Mouse (Mus musculus) liver, embryonic 14.5 days (tissue): ENCODE results near the gene Ift52. TPM values are rescaled to one million over a fixed set of nuclear protein-coding genes. Genes with fewer than 3 reads are reported as not detected.

ENCODE experiments used
- ATAC-seq: fragments of 200-750 bp; cut with Nextera tagmentation; 2 replicates; pipeline ENCODE4 v1.8.0; 2017; ENCODE audit warnings: moderate number of reproducible peaks, mild to moderate bottlenecking, moderate library complexity; ENCODE audit not compliant: insufficient read depth
- DNase-seq, 3 experiments: peaks; one replicate each; pipeline ENCODE4 v3.0.0-alpha.2; 2012 to 2013; ENCODE audit warnings: low read depth in 3 of 3, low spot score in 3 of 3
- H3K27ac ChIP-seq: fragments of 300-500 bp; sonication (generic); 2 replicates; pipeline ENCODE4 v1.5.1; 2014; ENCODE audit warnings: moderate library complexity, mild to moderate bottlenecking, control low read depth, inconsistent platforms
- H3K27me3 ChIP-seq: fragments of 300-500 bp; sonication (generic); 2 replicates; pipeline ENCODE4 v1.6.1; 2014; ENCODE audit warnings: mild to moderate bottlenecking, low read length, moderate library complexity; ENCODE audit not compliant: control insufficient read depth, insufficient read depth
- H3K36me3 ChIP-seq: fragments of 300-500 bp; sonication (generic); replicated peaks from 2 replicates; pipeline ENCODE4 v1.6.1; 2014; ENCODE audit warnings: low read depth; ENCODE audit not compliant: control insufficient read depth, insufficient read depth
- H3K4me1 ChIP-seq, 2 experiments: fragments of 200-500 bp in 1 of 2; fragments of 300-500 bp in 1 of 2; sonication (generic) in 1 of 2; replicated peaks; 2 replicates each; pipeline ENCODE4 v1.6.1; 2012 to 2014; ENCODE audit warnings: antibody characterized with exemption in 1 of 2, inconsistent platforms in 1 of 2, low read length in 1 of 2; ENCODE audit not compliant: control insufficient read depth in 2 of 2, insufficient read depth in 2 of 2
- H3K4me2 ChIP-seq: fragments of 300-500 bp; sonication (generic); 2 replicates; pipeline ENCODE4 v1.6.1; 2014; ENCODE audit warnings: low read depth, mild to moderate bottlenecking, control low read depth, moderate library complexity
- H3K4me3 ChIP-seq, 2 experiments: fragments of 200-500 bp in 1 of 2; fragments of 300-500 bp in 1 of 2; sonication (generic) in 1 of 2; 2 replicates each; pipeline ENCODE4 v1.5.1; 2012 to 2014; ENCODE audit warnings: low read depth in 2 of 2, low read length in 2 of 2, mild to moderate bottlenecking in 2 of 2, control low read depth in 1 of 2, inconsistent platforms in 1 of 2, moderate library complexity in 1 of 2; ENCODE audit not compliant: insufficient read depth in 1 of 2
- H3K9ac ChIP-seq: fragments of 300-500 bp; sonication (generic); replicated peaks from 2 replicates; pipeline ENCODE4 v1.6.1; 2014; ENCODE audit warnings: mild to moderate bottlenecking, control low read depth, moderate library complexity
- H3K9me3 ChIP-seq: fragments of 300-500 bp; sonication (generic); 2 replicates; pipeline ENCODE4 v1.6.1; 2016; ENCODE audit warnings: low read length, mixed read lengths; ENCODE audit not compliant: control insufficient read depth
- CTCF ChIP-seq: IDR thresholded peaks from 2 replicates; pipeline ENCODE4 v1.5.1; 2016; ENCODE audit warnings: antibody characterized with exemption, low read depth, control low read depth
- EP300 ChIP-seq: IDR thresholded peaks from 2 replicates; pipeline ENCODE4 v1.6.1; 2016; ENCODE audit warnings: antibody characterized with exemption, low read depth
- WGBS: fragments of 180-500 bp; shearing (Covaris S2); extraction: QIAGEN DNeasy Blood & Tissue Kit; methylation state at CpG from one replicate; pipeline ENCODE4 v1.1.7; 2014; ENCODE audit not compliant: insufficient replicate concordance; 5-methylcytosine and 5-hydroxymethylcytosine counted together
- polyA plus RNA-seq, 2 experiments: library from polyadenylated mRNA; depleted of rRNA in 1 of 2; stranded (reverse) in 1 of 2; unstranded in 1 of 2; fragments of >200 nt; fragmentation: Nextera tagmentation in 1 of 2; extraction: Ambion mirVana in 1 of 2; gene quantifications; 2 replicates each; pipeline versions ENCODE4 v1.2.1 to v1.2.3; 2012 to 2014

Gene Ift52
- polyA plus RNA-seq, 2 experiments = 10.9 to 15.6 TPM

DNA sequence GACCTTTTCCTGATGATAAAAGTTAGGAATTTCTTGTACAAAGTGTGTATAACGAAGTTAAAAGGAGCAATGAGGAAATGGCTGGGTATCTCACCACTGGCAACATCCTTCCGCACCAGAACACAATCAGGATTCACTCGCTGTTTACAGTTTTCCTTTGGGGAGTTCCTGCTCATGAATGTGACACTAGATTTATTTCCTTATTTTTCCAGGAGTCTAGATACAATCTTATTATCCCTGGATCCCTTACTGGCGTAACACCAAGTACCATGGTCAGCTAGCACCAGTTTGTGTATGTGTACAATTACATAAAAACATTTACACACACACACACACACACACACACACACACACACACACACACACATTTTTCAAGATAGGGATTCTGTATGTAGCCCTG is 9.9 kb upstream of the Ift52 start:
- no peak overlapping the region for H3K4me2 ChIP-seq
- H3K9me3 ChIP-seq = no peaks in the 10 kb centered on the region
- no peaks in the 10 kb centered on the region for H3K27me3 ChIP-seq
- no peak overlapping the region for H3K9ac ChIP-seq
- no peak for TF ChIP-seq CTCF
- no peak for TF ChIP-seq EP300
- no peaks in the 10 kb centered on the region for H3K4me1 ChIP-seq
- no peak overlapping the region for H3K4me3 ChIP-seq
- ATAC-seq = no peak
- H3K36me3 ChIP-seq = no peaks in the 10 kb centered on the region
- H3K27ac ChIP-seq = no peak overlapping the region
- no peak for DNase-seq
- WGBS = 47% methylated on average over 4 of the region's 4 CpGs

DNA sequence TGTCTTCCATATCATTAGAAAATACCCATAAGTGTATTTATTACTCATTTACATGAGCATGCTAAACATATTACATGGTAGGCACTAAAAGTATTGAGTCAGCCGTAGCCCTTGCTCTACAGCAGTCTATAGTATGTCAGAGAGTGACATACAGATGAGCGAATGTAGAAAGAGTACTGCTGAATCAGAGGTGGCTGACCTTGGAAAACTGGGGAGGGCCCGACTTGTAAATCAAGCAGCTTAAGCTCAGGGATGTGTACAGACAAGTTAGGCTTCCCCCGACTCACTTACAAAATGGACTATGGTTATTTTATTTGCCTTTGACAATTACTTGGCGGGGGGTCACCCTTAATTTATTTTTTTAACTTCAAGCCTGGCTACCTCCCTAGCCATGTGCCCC is 14.1 kb downstream of the Ift52 start:
- H3K36me3 ChIP-seq = peaks cover 16% of the 10 kb centered on the region

DNA sequence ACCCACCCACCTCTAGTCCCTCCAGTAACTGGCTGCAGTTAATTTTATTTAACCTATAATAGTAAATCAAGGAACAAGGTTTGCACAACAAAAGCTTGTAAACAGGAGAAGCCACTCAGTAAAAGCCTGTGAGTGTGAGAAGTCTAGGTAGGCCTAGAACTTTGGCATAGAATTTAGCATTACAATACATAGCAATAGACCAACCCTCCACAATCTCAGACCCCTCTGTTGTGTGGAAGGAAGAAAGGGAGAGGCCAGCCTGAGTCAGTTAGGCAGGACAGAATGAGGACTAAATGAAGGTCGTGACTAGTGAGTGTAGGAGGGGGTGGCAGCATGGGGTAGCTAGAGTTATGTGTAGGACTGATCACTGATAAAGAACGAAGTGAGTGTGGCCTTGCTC is 14.6 kb downstream of the Ift52 start:
- no peak for DNase-seq
- H3K4me3 ChIP-seq = no peak overlapping the region
- 55% methylated on average over 2 of the region's 2 CpGs for WGBS
- no peaks in the 10 kb centered on the region for H3K4me1 ChIP-seq
- H3K9ac ChIP-seq = no peak overlapping the region
- no peaks in the 10 kb centered on the region for H3K27me3 ChIP-seq
- no peak overlapping the region for H3K27ac ChIP-seq
- H3K9me3 ChIP-seq = no peaks in the 10 kb centered on the region
- TF ChIP-seq EP300 = no peak
- no peak for TF ChIP-seq CTCF
- ATAC-seq = no peak
- H3K4me2 ChIP-seq = no peak overlapping the region
- H3K36me3 ChIP-seq = peaks cover 19% of the 10 kb centered on the region

More for the DNA sequence above, 14.1 kb downstream of the Ift52 start:
- Histone ChIP-seq H3K4me3 (no peak overlapping the region), H3K9ac (no peak overlapping the region), H3K27me3 (no peaks in the 10 kb centered on the region), H3K4me1 (no peaks in the 10 kb centered on the region), H3K4me2 (no peak overlapping the region), H3K9me3 (no peaks in the 10 kb centered on the region), H3K27ac (no peak overlapping the region)
- 77% methylated on average over 5 of the region's 5 CpGs for WGBS
- no peak for ATAC-seq
- TF ChIP-seq CTCF (no peak), EP300 (no peak)
- DNase-seq = no peak

DNA sequence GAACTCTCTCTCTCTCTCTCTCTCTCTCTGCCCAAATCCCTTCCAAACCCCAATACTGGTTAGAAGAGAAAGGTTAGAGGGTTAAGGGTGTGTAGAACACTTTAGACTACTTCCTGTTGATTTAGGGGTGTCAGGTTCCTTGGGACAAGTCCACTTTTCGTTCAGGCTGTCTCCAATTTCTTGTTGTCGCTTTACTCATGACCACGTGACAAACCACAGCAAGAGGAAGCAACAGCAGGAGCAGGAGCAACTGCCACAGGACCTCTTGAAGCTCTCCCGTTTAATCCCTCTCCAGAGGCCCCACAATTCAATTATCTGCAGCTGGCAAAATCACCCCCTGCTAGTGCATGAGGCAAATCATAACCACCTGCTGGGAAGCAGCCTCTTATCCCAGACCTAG is 15.5 kb downstream of the Ift52 start:
- ATAC-seq (no peak), DNase-seq (no peak)
- Histone ChIP-seq H3K9me3 (no peaks in the 10 kb centered on the region), H3K4me1 (no peaks in the 10 kb centered on the region), H3K4me2 (no peak overlapping the region), H3K9ac (no peak overlapping the region), H3K4me3 (no peak overlapping the region), H3K27ac (no peak overlapping the region), H3K36me3 (peaks cover 25% of the 10 kb centered on the region), H3K27me3 (no peaks in the 10 kb centered on the region)
- 35% methylated on average over 4 of the region's 4 CpGs for WGBS
- no peak for TF ChIP-seq EP300
- no peak for TF ChIP-seq CTCF

DNA sequence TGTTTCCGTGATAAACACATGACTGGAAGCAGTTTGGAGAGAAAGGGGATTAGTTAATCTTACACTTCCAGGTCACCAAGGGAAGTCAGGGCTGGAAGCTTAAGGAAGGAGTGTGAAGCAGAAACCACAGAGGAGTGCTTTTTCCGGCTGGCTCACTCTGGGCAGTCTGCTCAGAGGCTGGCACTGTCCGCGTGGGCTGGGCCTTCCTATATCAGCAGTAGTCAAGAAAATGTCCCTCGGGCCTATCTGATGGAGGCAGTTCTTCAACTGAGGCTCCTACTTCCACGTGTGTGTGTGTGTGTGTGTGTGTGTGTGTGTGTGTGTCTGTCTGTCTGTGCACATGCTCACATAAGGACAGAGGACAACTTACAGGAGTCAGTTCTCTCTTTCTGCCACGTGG is 22.8 kb downstream of the Ift52 start:
- Histone ChIP-seq H3K4me2 (no peak overlapping the region), H3K36me3 (peaks cover 10% of the 10 kb centered on the region), H3K9me3 (no peaks in the 10 kb centered on the region), H3K27ac (no peak overlapping the region), H3K27me3 (no peaks in the 10 kb centered on the region), H3K9ac (no peak overlapping the region), H3K4me3 (no peak overlapping the region), H3K4me1 (no peaks in the 10 kb centered on the region)
- TF ChIP-seq CTCF = no peak
- no peak for TF ChIP-seq EP300
- ATAC-seq (no peak), DNase-seq (no peak)
- WGBS = 50% methylated on average over 7 of the region's 7 CpGs

DNA sequence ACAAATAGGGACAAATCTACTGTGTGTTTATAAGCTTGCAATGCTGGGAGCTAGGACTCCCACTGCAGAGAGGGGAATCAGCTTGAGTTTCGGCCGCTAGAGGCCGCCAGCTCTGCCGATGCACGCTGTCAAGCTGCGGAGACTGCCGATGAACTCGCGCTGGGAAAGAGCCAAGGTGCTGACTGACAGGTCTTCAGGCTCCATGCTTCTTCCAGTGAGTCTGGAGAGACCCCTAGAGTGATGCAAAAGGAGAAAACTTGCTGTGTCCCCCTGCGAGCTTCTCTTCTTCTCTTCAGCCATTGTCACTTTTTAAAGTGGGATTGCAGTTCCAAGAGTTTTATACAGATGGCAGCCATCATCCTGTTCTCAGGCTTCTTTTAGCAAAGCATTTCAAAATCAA is 31.0 kb downstream of the Ift52 start:
- H3K4me1 ChIP-seq = no peaks in the 10 kb centered on the region
- H3K4me3 ChIP-seq = no peak overlapping the region
- H3K27ac ChIP-seq = no peak overlapping the region
- no peak overlapping the region for H3K9ac ChIP-seq
- 5% methylated on average over 10 of the region's 10 CpGs for WGBS
- H3K9me3 ChIP-seq = no peaks in the 10 kb centered on the region
- ATAC-seq = peak; percentile 53; the same call in 1 of the 2 replicates
- H3K4me2 ChIP-seq = peak overlapping the region; percentile 50; the same call in 1 of the 2 replicates
- H3K27me3 ChIP-seq = no peaks in the 10 kb centered on the region
- peaks cover 5% of the 10 kb centered on the region for H3K36me3 ChIP-seq
- DNase-seq = peak in 1 of 3 experiments; percentile 26
- TF ChIP-seq EP300 = no peak
- TF ChIP-seq CTCF = peak; percentile 93
